8 mouse cellular contexts compared by ENCODE assay signal in the genomic region with DNA sequence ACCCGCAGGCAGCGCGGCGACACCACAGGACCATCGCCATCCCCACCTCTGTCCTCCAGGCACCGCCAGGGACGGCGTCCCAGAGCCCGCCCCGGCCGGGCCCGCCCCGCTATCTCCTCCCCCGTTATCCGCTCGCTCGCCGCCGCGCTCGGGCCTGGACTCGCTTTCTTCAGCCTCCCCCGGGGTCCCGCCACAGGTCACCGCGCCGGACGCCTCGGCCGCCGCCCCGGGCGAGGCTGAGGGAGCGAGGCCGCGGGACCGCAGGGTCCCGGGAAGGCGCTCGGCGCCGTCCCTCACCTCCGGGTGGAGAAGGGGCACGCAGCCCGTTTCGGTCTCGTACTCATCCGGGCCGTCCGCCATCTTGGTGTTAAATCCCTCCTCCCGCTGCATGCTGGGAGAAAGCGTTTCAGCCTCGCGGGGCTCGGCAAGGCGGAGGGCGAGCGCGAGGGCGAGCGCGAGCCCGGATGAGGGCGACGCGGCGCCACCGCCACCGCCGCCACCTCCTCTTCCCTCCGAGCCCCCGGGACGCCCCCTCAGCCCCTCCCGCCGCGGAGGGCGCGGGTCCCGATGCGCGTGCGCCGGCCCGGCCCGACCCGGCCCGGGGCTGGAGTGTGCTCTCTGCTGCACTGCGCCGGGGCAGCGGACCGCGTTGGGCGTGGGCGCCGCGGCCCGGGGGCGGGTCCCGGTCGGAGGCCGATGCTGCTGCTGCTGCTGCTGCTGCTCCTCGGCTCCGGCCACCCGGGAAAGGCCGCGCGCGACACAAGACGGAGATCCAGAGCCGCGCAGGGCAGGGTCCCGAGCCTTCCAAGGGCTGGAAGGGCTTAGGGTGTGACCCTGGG. TPM values are rescaled to one million over a fixed set of nuclear protein-coding genes. Genes with fewer than 3 reads are reported as not detected.
DNase-seq lines count a peak whose midpoint lies in the region; ATAC-seq and TF ChIP-seq lines count a peak whose summit lies in the region.

A gene (minus strand): TSS at position 500 of the 839 bp plus-strand sequence.

- peak within 1 kb of the TSS; percentile 100 for H3K27ac ChIP-seq in hindbrain, embryonic 10.5 days
- H3K27ac ChIP-seq in lung, postnatal 0 days (ENCODE audit: low read length): peak within 1 kb of the TSS; percentile 99

- H3K9ac ChIP-seq in lung, postnatal 0 days (replicated peaks; ENCODE audit: low read depth): peak within 1 kb of the TSS; percentile 99

- ATAC-seq in lung, postnatal 0 days: peak; percentile 94

- peak within 1 kb of the TSS; percentile 92 for H3K4me3 ChIP-seq in hindbrain, embryonic 10.5 days
- peak within 1 kb of the TSS; percentile 91 for H3K4me3 ChIP-seq in lung, postnatal 0 days (ENCODE audit: low read depth, low read length)

- peak; percentile 95 for DNase-seq in NIH3T3 (ENCODE audit: low read depth)
- peak; percentile 91 for DNase-seq in cerebellum, adult 9-11 months
- peak; percentile 63 to 90 for DNase-seq in frontal cortex, adult 2 months (ENCODE audit: extremely low spot score in 1 of 2, low spot score in 1 of 2)
- peak; percentile 90 for DNase-seq in hindbrain, embryonic 10.5 days (ENCODE audit: low spot score)
- DNase-seq in layer of hippocampus, postnatal 10 days (ENCODE audit: low spot score in 2 of 2): peak; percentile 89 to 91
- DNase-seq in lung, postnatal 0 days (ENCODE audit: low spot score): peak; percentile 96
- peak; percentile 88 for DNase-seq in ovary, postnatal 10 days (ENCODE audit: low spot score)
- DNase-seq in thymus, postnatal 0 days (ENCODE audit: low spot score): peak; percentile 92

- under 1% methylated on average over 107 of the region's 112 CpGs for WGBS in hindbrain, embryonic 10.5 days
- under 1% methylated on average over 48 of the region's 112 CpGs for WGBS in lung, postnatal 0 days

- no peaks in the 10 kb centered on the region for H3K27me3 ChIP-seq in hindbrain, embryonic 10.5 days (ENCODE audit: insufficient read depth, poor library complexity, severe bottlenecking)
- no peaks in the 10 kb centered on the region for H3K27me3 ChIP-seq in lung, postnatal 0 days (replicated peaks; ENCODE audit: insufficient read depth, low read length)

- no peak for TF ChIP-seq EP300 in lung, postnatal 0 days (IDR thresholded peaks at IDR 0.05)

- H3K4me2 ChIP-seq in lung, postnatal 0 days (replicated peaks; ENCODE audit: low read depth, low read length): peak within 1 kb of the TSS; percentile 83

- H3K4me1 ChIP-seq in hindbrain, embryonic 10.5 days (replicated peaks): peaks cover 33% of the 10 kb centered on the region
- peaks cover 3% of the 10 kb centered on the region; the same call in 1 of the 2 replicates for H3K4me1 ChIP-seq in lung, postnatal 0 days (ENCODE audit: insufficient read depth, low read depth, low read length)

- no peaks in the 10 kb centered on the region for H3K36me3 ChIP-seq in hindbrain, embryonic 10.5 days
- no peaks in the 10 kb centered on the region for H3K36me3 ChIP-seq in lung, postnatal 0 days (ENCODE audit: insufficient read depth, low read length)

- peak; percentile 11; the same call in 1 of the 2 replicates for TF ChIP-seq CTCF in lung, postnatal 0 days (IDR thresholded peaks at IDR 0.05)

- H3K9me3 ChIP-seq in hindbrain, embryonic 10.5 days: no peaks in the 10 kb centered on the region
- no peaks in the 10 kb centered on the region for H3K9me3 ChIP-seq in lung, postnatal 0 days (ENCODE audit: low read length)

RNA-seq across cellular contexts. Expression of the gene that starts here (rescaled TPM):
- 89.4 and 97.1 TPM in 2 replicates for polyA plus RNA-seq in frontal cortex, adult 2 months (2012; rRNA removed)
- polyA plus RNA-seq in hindbrain, embryonic 10.5 days (2016; fragmentation: Nextera tagmentation; extraction: Ambion mirVana): 29.3 and 34.8 TPM in 2 replicates
- total RNA-seq in layer of hippocampus, postnatal 10 days (2021): 10 to 100 TPM; 75.4 to 82.2 TPM
- polyA plus RNA-seq in lung, postnatal 0 days (2015; fragmentation: Nextera tagmentation; extraction: Ambion mirVana): 16.8 and 18.4 TPM in 2 replicates
- 17.3 and 21.2 TPM in 2 replicates for polyA plus RNA-seq in thymus, postnatal 0 days (2015; fragmentation: Nextera tagmentation; extraction: Ambion mirVana)

Comparison
In these comparisons a context has a peak if more than half of its experiments do, and no peak if none do; other contexts are left out.
1. Peak in every context shown above with its lines: DNase-seq, ATAC-seq, H3K4me3 ChIP-seq and H3K27ac ChIP-seq.